ENCODE assay signal across 27 mouse cellular contexts in genomic region chr14:33418311-33418909, GRCm38 (mm10). TPM values are rescaled to one million over a fixed set of nuclear protein-coding genes. Genes with fewer than 3 reads are reported as not detected.
DNase-seq lines count a peak whose midpoint lies in the region; ATAC-seq and TF ChIP-seq lines count a peak whose summit lies in the region.
"Had no signal": no experiment of that assay in that cellular context is flagged by ENCODE, and none has a peak within 500 bp of the region (broad histone marks: within the 10 kb centered on the region; RNA-seq: fewer than 3 reads in every experiment).

No protein-coding gene starts in this region.

- H3K9ac ChIP-seq in midbrain, embryonic 11.5 days (ENCODE audit: low read length) = no peak overlapping the region
- H3K9ac ChIP-seq in midbrain, embryonic 13.5 days (replicated peaks) = no peak overlapping the region
- H3K9ac ChIP-seq: forebrain, postnatal 0 days; heart, embryonic 13.5 days; hindbrain, embryonic 14.5 days; intestine, embryonic 15.5 days had no signal

- TF ChIP-seq CTCF in kidney, adult 2 months (conservative IDR thresholded peaks at IDR 0.05; ENCODE audit: insufficient read depth, insufficient read length, low read depth, low read length) = no peak
- no peak for TF ChIP-seq CTCF in gastrocnemius, adult 2 months (IDR thresholded peaks at IDR 0.05)

- intact Hi-C loops in gastrocnemius, adult 2 months (cut with DNase I) = no loop called here

- no peaks in the 10 kb centered on the region for H3K36me3 ChIP-seq in kidney, adult 2 months (ENCODE audit: control insufficient read depth, insufficient read depth, low read length)
- no peaks in the 10 kb centered on the region for H3K36me3 ChIP-seq in midbrain, embryonic 11.5 days (ENCODE audit: control insufficient read depth, insufficient read depth, low read length)
- no peaks in the 10 kb centered on the region for H3K36me3 ChIP-seq in midbrain, embryonic 13.5 days
- H3K36me3 ChIP-seq: heart, embryonic 10.5 days; heart, embryonic 13.5 days; intestine, embryonic 15.5 days had no signal

- WGBS in kidney, adult 2 months = 46% methylated on average over 3 of the region's 3 CpGs
- WGBS in midbrain, embryonic 11.5 days = 97% methylated on average over 3 of the region's 3 CpGs
- 89% methylated on average over 3 of the region's 3 CpGs for WGBS in midbrain, embryonic 13.5 days

- no peak overlapping the region for H3K4me3 ChIP-seq in kidney, adult 2 months (ENCODE audit: insufficient read depth, low read depth, low read length)
- H3K4me3 ChIP-seq in midbrain, embryonic 11.5 days (ENCODE audit: low read depth, low read length) = no peak overlapping the region
- H3K4me3 ChIP-seq in midbrain, embryonic 13.5 days (replicated peaks) = no peak overlapping the region
- no peak overlapping the region for H3K4me3 ChIP-seq in gastrocnemius, adult 2 months
- H3K4me3 ChIP-seq: heart, adult 2 months; heart, embryonic 10.5 days; heart, embryonic 13.5 days; intestine, embryonic 15.5 days had no signal

- H3K27me3 ChIP-seq in kidney, adult 2 months (replicated peaks; ENCODE audit: control insufficient read depth, insufficient read depth, low read length) = no peaks in the 10 kb centered on the region
- no peaks in the 10 kb centered on the region for H3K27me3 ChIP-seq in midbrain, embryonic 11.5 days (ENCODE audit: control insufficient read depth, insufficient read depth, low read length)
- no peaks in the 10 kb centered on the region for H3K27me3 ChIP-seq in midbrain, embryonic 13.5 days
- H3K27me3 ChIP-seq: heart, embryonic 13.5 days; intestine, embryonic 15.5 days had no signal

- no peaks in the 10 kb centered on the region for H3K9me3 ChIP-seq in midbrain, embryonic 11.5 days (ENCODE audit: control insufficient read depth, low read length)
- H3K9me3 ChIP-seq in midbrain, embryonic 13.5 days = no peaks in the 10 kb centered on the region
- H3K9me3 ChIP-seq: heart, embryonic 10.5 days; heart, embryonic 13.5 days; intestine, embryonic 15.5 days had no signal

- TF ChIP-seq POLR2A in kidney, adult 2 months (IDR thresholded peaks at IDR 0.05; ENCODE audit: low read depth, low read length) = no peak

- no peak overlapping the region for H3K4me2 ChIP-seq in midbrain, embryonic 11.5 days
- H3K4me2 ChIP-seq in midbrain, embryonic 13.5 days (replicated peaks) = no peak overlapping the region
- H3K4me2 ChIP-seq: heart, embryonic 13.5 days; hindbrain, embryonic 14.5 days; intestine, embryonic 15.5 days had no signal

- H3K4me1 ChIP-seq in kidney, adult 2 months (ENCODE audit: control insufficient read depth, insufficient read depth, low read length) = peaks cover 15% of the 10 kb centered on the region
- no peaks in the 10 kb centered on the region for H3K4me1 ChIP-seq in midbrain, embryonic 11.5 days (ENCODE audit: control insufficient read depth, insufficient read depth, low read length)
- no peaks in the 10 kb centered on the region for H3K4me1 ChIP-seq in midbrain, embryonic 13.5 days (replicated peaks)
- H3K4me1 ChIP-seq: intestine, embryonic 15.5 days had no signal

- DNase-seq in kidney, adult 2 months = peak; percentile 60
- DNase-seq in kidney, postnatal 10 days = no peak
- DNase-seq in midbrain, embryonic 11.5 days (ENCODE audit: low spot score, missing footprints) = peak; percentile 57
- DNase-seq in Muller cell, postnatal 12 days (ENCODE audit: inconsistent ontology term) = peak; percentile 27
- DNase-seq in cerebellum, adult 8-10 months = no peak
- DNase-seq in gastrocnemius, adult 2 months = no peak
- DNase-seq: adrenal gland, adult 8-10 months; adrenal gland, postnatal 25 days; cerebellum, adult 11-12 months; cerebellum, adult 9-10 months; cerebellum, postnatal 14 days; forebrain, postnatal 0 days; gastrocnemius, postnatal 10 days; gastrocnemius, postnatal 36 days; heart, adult 2 months; heart, postnatal 14 days; heart, postnatal 4 days had no signal

- no peak overlapping the region for H3K27ac ChIP-seq in kidney, adult 2 months (ENCODE audit: insufficient read depth, low read depth, low read length)
- H3K27ac ChIP-seq in midbrain, embryonic 11.5 days (ENCODE audit: low read depth, low read length) = no peak overlapping the region
- H3K27ac ChIP-seq in midbrain, embryonic 13.5 days = no peak overlapping the region
- no peak overlapping the region for H3K27ac ChIP-seq in gastrocnemius, adult 2 months
- H3K27ac ChIP-seq: heart, adult 2 months; heart, embryonic 10.5 days; heart, embryonic 13.5 days; hindbrain, embryonic 14.5 days; hindbrain, postnatal 0 days; intestine, embryonic 15.5 days had no signal

- ATAC-seq in midbrain, embryonic 11.5 days (ENCODE audit: low FRiP score) = no peak
- no peak for ATAC-seq in midbrain, embryonic 13.5 days
- ATAC-seq in inflammation-experienced regulatory T-cells, adult 6 months = peak; percentile 56
- ATAC-seq: forebrain, embryonic 14.5 days; forebrain, postnatal 0 days; hindbrain, postnatal 0 days; intestine, embryonic 15.5 days had no signal

RNA-seq across cellular contexts. Expression of gene Mapk8, which starts 28.5 kb away (rescaled TPM):
- polyA plus RNA-seq in kidney, adult 2 months (2012; rRNA removed) = 6.7 and 9.5 TPM in 2 replicates
- polyA plus RNA-seq in midbrain, embryonic 11.5 days (2014; fragmentation: Nextera tagmentation; extraction: Ambion mirVana) = 24.5 and 27.4 TPM in 2 replicates
- 36.9 and 37.6 TPM in 2 replicates for polyA plus RNA-seq in midbrain, embryonic 13.5 days (2015; fragmentation: Nextera tagmentation; extraction: Ambion mirVana)
- polyA plus RNA-seq in inflammation-experienced regulatory T-cells, adult 6 months (2017; shearing (Covaris generic)) = 10 to 100 TPM; 11.8 to 18.0 (median 14.0) TPM
- 10 to 100 TPM; 28.8 to 39.0 TPM for total RNA-seq in gastrocnemius, adult 2 months (2021)

RNA-seq across cellular contexts. Expression of gene Frmpd2, which starts 53.1 kb away (rescaled TPM):
- polyA plus RNA-seq in kidney, adult 2 months (2012; rRNA removed) = 0.16 TPM in 1 of 2 replicates, not detected in the other
- 0.07 TPM in 1 of 2 replicates, not detected in the other for polyA plus RNA-seq in midbrain, embryonic 11.5 days (2014; fragmentation: Nextera tagmentation; extraction: Ambion mirVana)
- 0.09 TPM in 1 of 2 replicates, not detected in the other for polyA plus RNA-seq in midbrain, embryonic 13.5 days (2015; fragmentation: Nextera tagmentation; extraction: Ambion mirVana)
- not detected for polyA plus RNA-seq in inflammation-experienced regulatory T-cells, adult 6 months (2017; shearing (Covaris generic))
- total RNA-seq in gastrocnemius, adult 2 months (2021) = not detected
- total RNA-seq: adrenal gland, postnatal 25 days; gastrocnemius, postnatal 36 days; granulocyte monocyte progenitor cell, adult 5-6 weeks; heart, adult 2 months had no signal
- polyA plus RNA-seq: G1E; heart, embryonic 13.5 days; intestine, embryonic 15.5 days had no signal

Comparison
In these comparisons a context has a peak if more than half of its experiments do, and no peak if none do; other contexts are left out.
1. DNase-seq: peak in kidney, adult 2 months (single experiment), midbrain, embryonic 11.5 days (single experiment) and Muller cell, postnatal 12 days (single experiment); none in kidney, postnatal 10 days (single experiment), cerebellum, adult 8-10 months (single experiment) and gastrocnemius, adult 2 months (single experiment).